Mouse (Mus musculus) myocyte (in vitro differentiated cells): ENCODE results near the gene Myl7.

Experiments
- CEBPB ChIP-seq: IDR thresholded peaks from 2 replicates; pipeline ENCODE4 v1.6.1; 2011; ENCODE audit warnings: mild to moderate bottlenecking, moderate library complexity; ENCODE audit not compliant: poor library complexity, insufficient read depth, severe bottlenecking
- E2F4 ChIP-seq: IDR thresholded peaks from one replicate; pipeline ENCODE4 v1.6.1; 2011; ENCODE audit warnings: mild to moderate bottlenecking, control low read depth, moderate library complexity; ENCODE audit not compliant: insufficient read depth
- MAX ChIP-seq: IDR thresholded peaks from one replicate; pipeline ENCODE4 v1.6.1; 2011; ENCODE audit warnings: low read depth, mild to moderate bottlenecking, control low read depth
- MYOD1 ChIP-seq, 3 experiments: IDR thresholded peaks; one replicate each; pipeline ENCODE4 v1.6.1; 2011; ENCODE audit warnings: control low read depth in 2 of 3, low read depth in 2 of 3, mild to moderate bottlenecking in 2 of 3, moderate library complexity in 1 of 3; ENCODE audit not compliant: insufficient read length in 2 of 3, control insufficient read depth in 1 of 3
- MYOG ChIP-seq, 3 experiments: IDR thresholded peaks; one replicate each; pipeline ENCODE4 v1.6.1; 2011; ENCODE audit warnings: control low read depth in 2 of 3, low read depth in 2 of 3, mild to moderate bottlenecking in 2 of 3; ENCODE audit not compliant: insufficient read length in 2 of 3, control insufficient read depth in 1 of 3, insufficient read depth in 1 of 3
- POLR2A ChIP-seq: IDR thresholded peaks from one replicate; pipeline ENCODE4 v1.6.1; 2011; ENCODE audit warnings: low read depth, mild to moderate bottlenecking, control low read depth, moderate library complexity; ENCODE audit not compliant: insufficient read length
- POLR2AphosphoS2 ChIP-seq: IDR thresholded peaks from one replicate; pipeline ENCODE4 v1.6.1; 2011; ENCODE audit warnings: low read depth, control low read depth; ENCODE audit not compliant: insufficient read length
- REST ChIP-seq: IDR thresholded peaks from one replicate; pipeline ENCODE4 v1.6.1; 2011; ENCODE audit warnings: mild to moderate bottlenecking, control low read depth, moderate library complexity; ENCODE audit not compliant: insufficient read depth, insufficient read length
- SRF ChIP-seq: IDR thresholded peaks from one replicate; pipeline ENCODE4 v1.6.1; 2011; ENCODE audit warnings: low read depth; ENCODE audit not compliant: control insufficient read depth, insufficient read length
- TCF12 ChIP-seq: IDR thresholded peaks from one replicate; pipeline ENCODE4 v1.6.1; 2011; ENCODE audit warnings: mild to moderate bottlenecking, control low read depth; ENCODE audit not compliant: poor library complexity, insufficient read depth, severe bottlenecking
- TCF3 ChIP-seq: IDR thresholded peaks from one replicate; pipeline ENCODE4 v1.6.1; 2011; ENCODE audit warnings: low read depth, control low read depth; ENCODE audit not compliant: insufficient read length
- USF1 ChIP-seq: IDR thresholded peaks from one replicate; pipeline ENCODE4 v1.6.1; 2011; ENCODE audit warnings: low read depth, mild to moderate bottlenecking, control low read depth, moderate library complexity

- no peak for TF ChIP-seq CEBPB
- TF ChIP-seq MYOG (IDR thresholded peaks at IDR 0.05; ENCODE audit: control insufficient read depth in 1 of 3, insufficient read depth in 1 of 3, insufficient read length in 2 of 3, low read depth in 2 of 3), result no peak
- no peak for TF ChIP-seq POLR2A
- no peak for TF ChIP-seq USF1
- TF ChIP-seq TCF12, result no peak
- no peak for TF ChIP-seq MAX
- no peak for TF ChIP-seq TCF3
- no peak for TF ChIP-seq POLR2AphosphoS2
- TF ChIP-seq E2F4, result no peak
- no peak for TF ChIP-seq MYOD1 (IDR thresholded peaks at IDR 0.05; ENCODE audit: control insufficient read depth in 1 of 3, insufficient read length in 2 of 3, low read depth in 2 of 3)
- TF ChIP-seq REST, result no peak
- no peak for TF ChIP-seq SRF
Measured at GRCm38 (mm10) chr11:5926696-5927220, 28.2 kb upstream of the Myl7 start.
